Mouse (Mus musculus) G1E-ER4 (cell line): ENCODE measurements around the gene Prrc2b. TPM values are rescaled to one million over a fixed set of nuclear protein-coding genes. Genes with fewer than 3 reads are reported as not detected.

Source experiments
- GATA1 ChIP-seq: IDR thresholded peaks from one replicate; pipeline ENCODE4 v1.8.0; 2012; ENCODE audit warnings: low read length, inconsistent platforms
- polyA plus RNA-seq: library from polyadenylated mRNA; stranded (reverse); fragments of >175 nt; gene quantifications from 2 replicates; pipeline ENCODE4 v1.2.3, GENCODE M21; 2012

Gene Prrc2b
- polyA plus RNA-seq, 1 experiment = 97.4 TPM

- TF ChIP-seq GATA1 = no peak
Measured at GRCm38 (mm10) chr2:32216506-32216905, 65.6 kb downstream of the Prrc2b start.

- TF ChIP-seq GATA1 = no peak
Measured at GRCm38 (mm10) chr2:32217656-32218055, 66.8 kb downstream of the Prrc2b start.

- TF ChIP-seq GATA1 = no peak
Measured at GRCm38 (mm10) chr2:32218113-32218512, 67.2 kb downstream of the Prrc2b start.

GRCm38 (mm10) chr2:32218541-32219334, 67.9 kb downstream of the Prrc2b start:
- no peak for TF ChIP-seq GATA1

- TF ChIP-seq GATA1 = no peak
Measured at GRCm38 (mm10) chr2:32219501-32219900, 68.6 kb downstream of the Prrc2b start.

- no peak for TF ChIP-seq GATA1
Measured at GRCm38 (mm10) chr2:32220021-32220420, 69.1 kb downstream of the Prrc2b start.

- no peak for TF ChIP-seq GATA1
Measured at GRCm38 (mm10) chr2:32220969-32221368, 70.1 kb downstream of the Prrc2b start.

- TF ChIP-seq GATA1 = no peak
Measured at GRCm38 (mm10) chr2:32221577-32221976, 70.7 kb downstream of the Prrc2b start.

- TF ChIP-seq GATA1 = no peak
Measured at GRCm38 (mm10) chr2:32222057-32222456, 71.2 kb downstream of the Prrc2b start.

- TF ChIP-seq GATA1 = no peak
Measured at GRCm38 (mm10) chr2:32235433-32235832, 84.6 kb downstream of the Prrc2b start.

- no peak for TF ChIP-seq GATA1
Measured at GRCm38 (mm10) chr2:32235886-32236759, 85.2 kb downstream of the Prrc2b start, which contains the start of gene Pomt1. Gene Pomt1 (plus strand): TSS chr2:32236590.

GRCm38 (mm10) chr2:32236760-32237487, 86.0 kb downstream of the Prrc2b start:
- no peak for TF ChIP-seq GATA1

- TF ChIP-seq GATA1 = no peak
Measured at GRCm38 (mm10) chr2:32237571-32237970, 86.7 kb downstream of the Prrc2b start.

- TF ChIP-seq GATA1 = no peak
Measured at GRCm38 (mm10) chr2:32238708-32239435, 88.0 kb downstream of the Prrc2b start.

- no peak for TF ChIP-seq GATA1
Measured at GRCm38 (mm10) chr2:32240591-32240990, 89.7 kb downstream of the Prrc2b start.

- no peak for TF ChIP-seq GATA1
Measured at GRCm38 (mm10) chr2:32242986-32243385, 92.1 kb downstream of the Prrc2b start.
